Mouse (Mus musculus) liver, embryonic 12.5 days (tissue): Measurements from ENCODE around the gene Lrrc23. TPM values are rescaled to one million over a fixed set of nuclear protein-coding genes. Genes with fewer than 3 reads are reported as not detected.

Source experiments
- ATAC-seq: fragments of 200-750 bp; cut with Nextera tagmentation; 2 replicates; pipeline ENCODE4 v1.8.0; 2017; ENCODE audit warnings: moderate number of reproducible peaks, mild to moderate bottlenecking, moderate library complexity
- H3K27ac ChIP-seq: fragments of 300-500 bp; sonication (generic); 2 replicates; pipeline ENCODE4 v1.5.1; 2016; ENCODE audit warnings: mild to moderate bottlenecking
- H3K27me3 ChIP-seq: fragments of 300-500 bp; sonication (generic); replicated peaks from 2 replicates; pipeline ENCODE4 v1.6.1; 2016; ENCODE audit warnings: mild to moderate bottlenecking, moderate library complexity
- H3K36me3 ChIP-seq: fragments of 300-500 bp; sonication (generic); 2 replicates; pipeline ENCODE4 v1.6.1; 2016; ENCODE audit warnings: mild to moderate bottlenecking, moderate library complexity
- H3K4me1 ChIP-seq: fragments of 300-500 bp; sonication (generic); 2 replicates; pipeline ENCODE4 v1.6.1; 2016
- H3K4me2 ChIP-seq: fragments of 300-500 bp; sonication (generic); 2 replicates; pipeline ENCODE4 v1.6.1; 2016; ENCODE audit warnings: mild to moderate bottlenecking, moderate library complexity
- H3K4me3 ChIP-seq: fragments of 300-500 bp; sonication (generic); 2 replicates; pipeline ENCODE4 v1.5.1; 2016; ENCODE audit warnings: mild to moderate bottlenecking, moderate library complexity
- H3K9ac ChIP-seq: fragments of 300-500 bp; sonication (generic); 2 replicates; pipeline ENCODE4 v1.6.1; 2016; ENCODE audit warnings: mild to moderate bottlenecking, moderate library complexity
- H3K9me3 ChIP-seq: fragments of 300-500 bp; sonication (generic); replicated peaks from 2 replicates; pipeline ENCODE4 v1.6.1; 2016; ENCODE audit warnings: mild to moderate bottlenecking, moderate library complexity
- WGBS: fragments of 180-500 bp; shearing (Covaris S2); methylation state at CpG from one replicate; pipeline ENCODE4 v1.1.7; 2016; ENCODE audit not compliant: insufficient replicate concordance; 5-methylcytosine and 5-hydroxymethylcytosine counted together
- polyA plus RNA-seq: library from polyadenylated mRNA; unstranded; fragments of >200 nt; fragmentation: Nextera tagmentation; extraction: Ambion mirVana; gene quantifications from 2 replicates; pipeline ENCODE4 v1.2.1, GENCODE M21; 2016

The Lrrc23 gene
- not detected in 2 replicates for polyA plus RNA-seq

GRCm38 (mm10) chr6:124779222-124779983, at the start of gene Lrrc23:
Gene Lrrc23 (minus strand): TSS chr6:124779727.
- no peak within 1 kb of the TSS for H3K27ac ChIP-seq
- H3K36me3 ChIP-seq = no peaks in the 10 kb centered on the region
- 3% methylated on average over 23 of the region's 23 CpGs for WGBS
- peak within 1 kb of the TSS; percentile 20 for H3K4me3 ChIP-seq
- peak within 1 kb of the TSS; percentile 52 for H3K4me2 ChIP-seq
- peaks cover 66% of the 10 kb centered on the region for H3K27me3 ChIP-seq
- peaks cover 10% of the 10 kb centered on the region for H3K4me1 ChIP-seq
- H3K9ac ChIP-seq = no peak within 1 kb of the TSS
- ATAC-seq = 0 out of 2 replicates have a peak, but pooled peaks have one; percentile 21
- no peaks in the 10 kb centered on the region for H3K9me3 ChIP-seq

- peak overlapping the region; percentile 73 for H3K27ac ChIP-seq
- peaks cover 65% of the 10 kb centered on the region for H3K36me3 ChIP-seq
- H3K9me3 ChIP-seq = no peaks in the 10 kb centered on the region
- H3K4me3 ChIP-seq = peak overlapping the region; percentile 86
- 16% methylated on average over 10 of the region's 10 CpGs for WGBS
- H3K9ac ChIP-seq = peak overlapping the region; percentile 65
- no peaks in the 10 kb centered on the region for H3K27me3 ChIP-seq
- peaks cover 42% of the 10 kb centered on the region for H3K4me1 ChIP-seq
- H3K4me2 ChIP-seq = peak overlapping the region; percentile 95
- no peak for ATAC-seq
Observed at GRCm38 (mm10) chr6:124828101-124828592, 48.6 kb upstream of the Lrrc23 start.

- ATAC-seq = no peak
- no peak overlapping the region for H3K27ac ChIP-seq
- no peak overlapping the region for H3K4me2 ChIP-seq
- H3K9ac ChIP-seq = no peak overlapping the region
- H3K9me3 ChIP-seq = no peaks in the 10 kb centered on the region
- 92% methylated on average over 4 of the region's 4 CpGs for WGBS
- no peak overlapping the region for H3K4me3 ChIP-seq
- H3K27me3 ChIP-seq = no peaks in the 10 kb centered on the region
- H3K36me3 ChIP-seq = peaks cover 100% of the 10 kb centered on the region
- H3K4me1 ChIP-seq = 0 out of 2 replicates have a peak, but pooled peaks cover 4% of the 10 kb centered on the region
Observed at GRCm38 (mm10) chr6:124822049-124822448, 42.5 kb upstream of the Lrrc23 start.

- no peak overlapping the region for H3K9ac ChIP-seq
- H3K27me3 ChIP-seq = no peaks in the 10 kb centered on the region
- H3K4me3 ChIP-seq = no peak overlapping the region
- H3K36me3 ChIP-seq = peaks cover 99% of the 10 kb centered on the region
- H3K9me3 ChIP-seq = no peaks in the 10 kb centered on the region
- 72% methylated on average over 5 of the region's 5 CpGs for WGBS
- 0 out of 2 replicates have a peak, but pooled peaks cover under 1% of the 10 kb centered on the region for H3K4me1 ChIP-seq
- H3K27ac ChIP-seq = no peak overlapping the region
- H3K4me2 ChIP-seq = no peak overlapping the region
- ATAC-seq = no peak
Observed at GRCm38 (mm10) chr6:124820891-124821290, 41.4 kb upstream of the Lrrc23 start.

GRCm38 (mm10) chr6:124817971-124818370, 38.4 kb upstream of the Lrrc23 start:
- Histone ChIP-seq H3K27ac (no peak overlapping the region), H3K4me1 (peaks cover 18% of the 10 kb centered on the region), H3K4me3 (no peak overlapping the region), H3K4me2 (no peak overlapping the region), H3K9ac (no peak overlapping the region), H3K36me3 (peaks cover 80% of the 10 kb centered on the region), H3K9me3 (no peaks in the 10 kb centered on the region), H3K27me3 (no peaks in the 10 kb centered on the region)
- WGBS = 64% methylated on average over 8 of the region's 8 CpGs
- no peak for ATAC-seq

- WGBS = 94% methylated on average over 8 of the region's 8 CpGs
- Histone ChIP-seq H3K4me1 (peaks cover 22% of the 10 kb centered on the region), H3K27ac (no peak overlapping the region), H3K36me3 (peaks cover 80% of the 10 kb centered on the region), H3K27me3 (no peaks in the 10 kb centered on the region), H3K9me3 (no peaks in the 10 kb centered on the region), H3K4me3 (no peak overlapping the region), H3K9ac (no peak overlapping the region), H3K4me2 (no peak overlapping the region)
- no peak for ATAC-seq
Observed at GRCm38 (mm10) chr6:124817563-124817962, 38.0 kb upstream of the Lrrc23 start.

GRCm38 (mm10) chr6:124817125-124817524, 37.6 kb upstream of the Lrrc23 start:
- no peak for ATAC-seq
- Histone ChIP-seq H3K9ac (no peak overlapping the region), H3K27ac (no peak overlapping the region), H3K4me3 (no peak overlapping the region), H3K4me1 (peaks cover 27% of the 10 kb centered on the region), H3K36me3 (peaks cover 80% of the 10 kb centered on the region), H3K9me3 (no peaks in the 10 kb centered on the region), H3K4me2 (no peak overlapping the region), H3K27me3 (no peaks in the 10 kb centered on the region)
- 93% methylated on average over 11 of the region's 11 CpGs for WGBS

- Histone ChIP-seq H3K4me3 (no peak overlapping the region), H3K4me1 (peaks cover 32% of the 10 kb centered on the region), H3K9ac (no peak overlapping the region), H3K9me3 (no peaks in the 10 kb centered on the region), H3K4me2 (no peak overlapping the region), H3K27me3 (no peaks in the 10 kb centered on the region), H3K27ac (no peak overlapping the region), H3K36me3 (peaks cover 80% of the 10 kb centered on the region)
- WGBS = 78% methylated on average over 4 of the region's 4 CpGs
- no peak for ATAC-seq
Observed at GRCm38 (mm10) chr6:124816611-124817010, 37.1 kb upstream of the Lrrc23 start.

GRCm38 (mm10) chr6:124814858-124815774, 35.6 kb upstream of the Lrrc23 start:
- Histone ChIP-seq H3K27ac (0 out of 2 replicates have a peak overlapping the region, but pooled peaks have one; percentile 22), H3K27me3 (no peaks in the 10 kb centered on the region), H3K9ac (no peak overlapping the region), H3K36me3 (peaks cover 80% of the 10 kb centered on the region), H3K4me2 (peak overlapping the region; percentile 94), H3K4me1 (peaks cover 47% of the 10 kb centered on the region), H3K9me3 (no peaks in the 10 kb centered on the region), H3K4me3 (no peak overlapping the region)
- WGBS = 73% methylated on average over 9 of the region's 9 CpGs
- ATAC-seq = no peak

- Histone ChIP-seq H3K9ac (peak overlapping the region; percentile 90), H3K36me3 (peaks cover 77% of the 10 kb centered on the region), H3K27ac (peak overlapping the region; percentile 34; the same call in 1 of the 2 replicates), H3K27me3 (no peaks in the 10 kb centered on the region), H3K4me1 (peaks cover 53% of the 10 kb centered on the region), H3K4me2 (peak overlapping the region; percentile 94), H3K4me3 (peak overlapping the region; percentile 85), H3K9me3 (no peaks in the 10 kb centered on the region)
- WGBS = 34% methylated on average over 8 of the region's 8 CpGs
- ATAC-seq = peak; percentile 8; the same call in 1 of the 2 replicates
Observed at GRCm38 (mm10) chr6:124814448-124814847, 34.9 kb upstream of the Lrrc23 start.

GRCm38 (mm10) chr6:124813933-124814332, 34.4 kb upstream of the Lrrc23 start, which contains the start of gene Tpi1:
Gene Tpi1 (minus strand): TSS chr6:124814296.
- Histone ChIP-seq H3K9ac (peak within 1 kb of the TSS; percentile 90), H3K4me2 (peak within 1 kb of the TSS; percentile 94), H3K36me3 (peaks cover 72% of the 10 kb centered on the region), H3K4me1 (peaks cover 58% of the 10 kb centered on the region), H3K27me3 (no peaks in the 10 kb centered on the region), H3K4me3 (peak within 1 kb of the TSS; percentile 85), H3K27ac (peak within 1 kb of the TSS; percentile 91), H3K9me3 (no peaks in the 10 kb centered on the region)
- under 1% methylated on average over 22 of the region's 22 CpGs for WGBS
- ATAC-seq = peak; percentile 84
